Mouse (Mus musculus): ENCODE results near the gene Bcas1. TPM values are rescaled to one million over a fixed set of nuclear protein-coding genes. Genes with fewer than 3 reads are reported as not detected.

Bcas1 gene
- polyA plus RNA-seq, 1 experiment from 2014 or later: 0.97 TPM

DNA sequence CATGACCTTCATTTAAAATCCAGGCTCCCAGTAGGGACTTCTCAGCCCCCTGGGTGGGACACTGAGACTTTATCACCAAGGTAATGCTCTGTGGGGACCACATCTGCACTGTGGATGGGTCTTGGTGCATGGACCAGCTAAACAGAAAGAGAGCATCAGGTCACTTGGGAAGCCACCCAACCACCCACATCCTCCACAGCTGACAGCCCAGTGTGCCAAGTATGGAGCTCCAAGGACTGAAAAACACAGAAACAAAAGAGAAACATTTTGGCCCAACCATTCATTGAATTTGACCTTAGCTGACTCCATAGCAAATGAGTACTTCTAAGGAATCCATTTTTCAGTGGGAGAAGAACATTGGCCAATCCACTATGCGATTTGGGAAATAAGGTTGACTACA lies 42.1 kb downstream of the Bcas1 start:
- no peaks in the 10 kb centered on the region for H3K27me3 ChIP-seq (ENCODE audit: control insufficient read depth, insufficient read depth, low read length)
- H3K4me3 ChIP-seq (ENCODE audit: low read depth, low read length): no peak overlapping the region
- no peak overlapping the region for H3K27ac ChIP-seq (ENCODE audit: low read depth, low read length)
- H3K9ac ChIP-seq (ENCODE audit: low read depth, low read length): no peak overlapping the region
- no peaks in the 10 kb centered on the region for H3K9me3 ChIP-seq (replicated peaks; ENCODE audit: control insufficient read depth, low read length)
- H3K4me2 ChIP-seq: no peak overlapping the region
- H3K4me1 ChIP-seq (ENCODE audit: control insufficient read depth, insufficient read depth, low read length): no peaks in the 10 kb centered on the region
- 90% methylated on average over 1 of the region's 1 CpGs for WGBS (ENCODE audit: insufficient replicate concordance)
- no peaks in the 10 kb centered on the region for H3K36me3 ChIP-seq (ENCODE audit: control insufficient read depth, insufficient read depth, low read length)
- no peak for ATAC-seq (replicated peaks; ENCODE audit: insufficient number of reproducible peaks, low FRiP score, low TSS enrichment)

DNA sequence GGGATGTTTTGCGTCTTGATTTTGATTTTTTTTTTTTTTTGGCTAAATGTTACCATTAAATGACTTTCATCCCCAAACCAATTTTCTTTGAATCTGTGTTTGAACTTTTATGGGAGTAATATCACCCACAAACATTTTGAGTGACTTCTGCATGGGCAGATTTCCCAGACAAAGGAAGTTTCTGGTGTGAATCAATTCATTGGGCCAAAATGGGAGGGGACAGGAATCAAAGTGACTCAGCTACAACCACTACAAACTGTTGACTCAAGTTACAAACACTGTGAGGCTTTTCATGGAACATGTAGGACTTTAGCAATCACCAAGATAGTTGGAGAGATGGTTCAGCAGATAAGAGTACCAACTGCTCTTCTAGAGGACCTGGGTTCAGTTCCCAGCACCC lies 42.9 kb downstream of the Bcas1 start:
- no peak for ATAC-seq (replicated peaks; ENCODE audit: insufficient number of reproducible peaks, low FRiP score, low TSS enrichment)
- 95% methylated on average over 1 of the region's 1 CpGs for WGBS (ENCODE audit: insufficient replicate concordance)
- no peaks in the 10 kb centered on the region for H3K4me1 ChIP-seq (ENCODE audit: control insufficient read depth, insufficient read depth, low read length)
- H3K36me3 ChIP-seq (ENCODE audit: control insufficient read depth, insufficient read depth, low read length): no peaks in the 10 kb centered on the region
- H3K27me3 ChIP-seq (ENCODE audit: control insufficient read depth, insufficient read depth, low read length): no peaks in the 10 kb centered on the region
- H3K27ac ChIP-seq (ENCODE audit: low read depth, low read length): no peak overlapping the region
- H3K4me2 ChIP-seq: no peak overlapping the region
- no peaks in the 10 kb centered on the region for H3K9me3 ChIP-seq (replicated peaks; ENCODE audit: control insufficient read depth, low read length)
- no peak overlapping the region for H3K9ac ChIP-seq (ENCODE audit: low read depth, low read length)
- no peak overlapping the region for H3K4me3 ChIP-seq (ENCODE audit: low read depth, low read length)

GRCm38 (mm10) chr2:170373391-170373790 lies 54.3 kb downstream of the Bcas1 start:
- Histone ChIP-seq H3K27ac (ENCODE audit: low read depth, low read length) (no peak overlapping the region), H3K9ac (ENCODE audit: low read depth, low read length) (no peak overlapping the region), H3K36me3 (ENCODE audit: control insufficient read depth, insufficient read depth, low read length) (no peaks in the 10 kb centered on the region), H3K4me3 (ENCODE audit: low read depth, low read length) (no peak overlapping the region), H3K9me3 (replicated peaks; ENCODE audit: control insufficient read depth, low read length) (no peaks in the 10 kb centered on the region), H3K27me3 (ENCODE audit: control insufficient read depth, insufficient read depth, low read length) (no peaks in the 10 kb centered on the region), H3K4me2 (no peak overlapping the region), H3K4me1 (ENCODE audit: control insufficient read depth, insufficient read depth, low read length) (no peaks in the 10 kb centered on the region)
- ATAC-seq (replicated peaks; ENCODE audit: insufficient number of reproducible peaks, low FRiP score, low TSS enrichment): no peak
- 83% methylated on average over 10 of the region's 10 CpGs for WGBS (ENCODE audit: insufficient replicate concordance)

DNA sequence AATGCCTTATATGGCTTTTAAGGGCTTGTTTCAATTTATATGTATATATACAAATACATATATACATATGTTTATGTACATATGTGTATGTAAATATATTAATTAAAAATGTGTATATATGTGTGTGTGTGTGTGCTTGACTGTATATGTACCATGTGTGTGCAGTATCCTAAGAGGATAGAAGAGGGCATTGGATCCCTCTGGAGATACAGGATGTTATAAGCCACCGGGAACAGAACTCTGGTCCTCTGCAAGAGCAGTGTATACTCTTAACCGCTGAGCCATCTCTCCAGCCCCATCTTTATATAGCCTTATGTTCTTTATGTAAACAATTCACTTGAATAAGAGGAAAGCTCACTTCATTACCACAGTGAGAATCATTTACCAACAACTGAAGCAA lies 62.0 kb downstream of the Bcas1 start:
- Histone ChIP-seq H3K9me3 (replicated peaks; ENCODE audit: control insufficient read depth, low read length) (no peaks in the 10 kb centered on the region), H3K27ac (ENCODE audit: low read depth, low read length) (no peak overlapping the region), H3K4me1 (ENCODE audit: control insufficient read depth, insufficient read depth, low read length) (no peaks in the 10 kb centered on the region), H3K9ac (ENCODE audit: low read depth, low read length) (no peak overlapping the region), H3K27me3 (ENCODE audit: control insufficient read depth, insufficient read depth, low read length) (no peaks in the 10 kb centered on the region), H3K4me3 (ENCODE audit: low read depth, low read length) (no peak overlapping the region), H3K36me3 (ENCODE audit: control insufficient read depth, insufficient read depth, low read length) (no peaks in the 10 kb centered on the region), H3K4me2 (no peak overlapping the region)
- 76% methylated on average over 2 of the region's 2 CpGs for WGBS (ENCODE audit: insufficient replicate concordance)
- no peak for ATAC-seq (replicated peaks; ENCODE audit: insufficient number of reproducible peaks, low FRiP score, low TSS enrichment)

DNA sequence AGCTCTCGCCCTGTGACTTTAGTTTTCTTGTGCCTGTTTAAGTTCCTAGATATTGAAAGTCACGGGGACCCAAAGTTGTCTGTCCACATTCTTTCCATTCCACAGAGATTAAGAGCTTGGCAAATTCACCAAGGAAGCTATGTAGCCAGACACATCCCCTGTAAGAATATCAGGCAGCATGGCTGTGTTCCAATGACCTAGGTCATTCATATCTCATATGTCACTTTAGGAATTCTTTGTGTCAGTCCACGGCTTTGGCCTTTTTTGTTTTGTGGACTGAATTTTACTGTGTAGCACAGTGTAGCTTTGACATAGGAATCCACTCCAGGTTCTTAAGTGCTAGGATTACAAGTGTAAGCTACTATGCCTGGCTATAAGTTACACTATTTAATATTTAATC lies 62.4 kb downstream of the Bcas1 start:
- Histone ChIP-seq H3K4me1 (ENCODE audit: control insufficient read depth, insufficient read depth, low read length) (no peaks in the 10 kb centered on the region), H3K9ac (ENCODE audit: low read depth, low read length) (no peak overlapping the region), H3K4me3 (ENCODE audit: low read depth, low read length) (no peak overlapping the region), H3K27me3 (ENCODE audit: control insufficient read depth, insufficient read depth, low read length) (no peaks in the 10 kb centered on the region), H3K27ac (ENCODE audit: low read depth, low read length) (no peak overlapping the region), H3K9me3 (replicated peaks; ENCODE audit: control insufficient read depth, low read length) (no peaks in the 10 kb centered on the region), H3K36me3 (ENCODE audit: control insufficient read depth, insufficient read depth, low read length) (no peaks in the 10 kb centered on the region), H3K4me2 (no peak overlapping the region)
- ATAC-seq (replicated peaks; ENCODE audit: insufficient number of reproducible peaks, low FRiP score, low TSS enrichment): no peak
- WGBS (ENCODE audit: insufficient replicate concordance): 22% methylated on average over 3 of the region's 3 CpGs

- Histone ChIP-seq H3K27ac (ENCODE audit: low read depth, low read length) (no peak overlapping the region), H3K4me2 (no peak overlapping the region), H3K9ac (ENCODE audit: low read depth, low read length) (no peak overlapping the region), H3K9me3 (replicated peaks; ENCODE audit: control insufficient read depth, low read length) (no peaks in the 10 kb centered on the region), H3K27me3 (ENCODE audit: control insufficient read depth, insufficient read depth, low read length) (no peaks in the 10 kb centered on the region), H3K36me3 (ENCODE audit: control insufficient read depth, insufficient read depth, low read length) (no peaks in the 10 kb centered on the region), H3K4me1 (ENCODE audit: control insufficient read depth, insufficient read depth, low read length) (no peaks in the 10 kb centered on the region), H3K4me3 (ENCODE audit: low read depth, low read length) (no peak overlapping the region)
- WGBS (ENCODE audit: insufficient replicate concordance): 42% methylated on average over 16 of the region's 16 CpGs
- ATAC-seq (replicated peaks; ENCODE audit: insufficient number of reproducible peaks, low FRiP score, low TSS enrichment): no peak
Observed at GRCm38 (mm10) chr2:170356667-170357374, 70.8 kb downstream of the Bcas1 start.

DNA sequence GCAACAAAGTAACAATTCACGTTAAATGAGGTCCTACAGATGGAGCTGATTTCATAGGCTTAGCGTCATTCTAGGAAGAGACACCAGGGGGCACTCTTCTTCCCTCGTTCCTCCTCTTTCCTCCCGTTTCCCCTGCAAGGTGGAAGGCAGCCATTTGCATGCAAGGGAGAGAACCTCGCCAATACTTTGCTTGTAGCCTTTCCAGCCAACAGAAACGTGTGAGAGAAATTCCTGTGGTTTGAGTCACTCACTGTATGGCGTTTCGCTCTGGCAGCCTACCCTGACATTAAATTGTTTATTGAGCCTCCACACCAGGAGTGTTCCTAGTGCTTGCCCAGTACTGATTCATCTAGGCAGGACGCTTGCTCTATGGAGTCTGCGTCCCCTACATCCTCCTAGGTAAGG lies 72.7 kb downstream of the Bcas1 start:
- H3K36me3 ChIP-seq (ENCODE audit: control insufficient read depth, insufficient read depth, low read length): no peaks in the 10 kb centered on the region
- 15% methylated on average over 10 of the region's 10 CpGs for WGBS (ENCODE audit: insufficient replicate concordance)
- ATAC-seq (replicated peaks; ENCODE audit: insufficient number of reproducible peaks, low FRiP score, low TSS enrichment): no peak
- H3K4me3 ChIP-seq (ENCODE audit: low read depth, low read length): no peak overlapping the region
- H3K9ac ChIP-seq (ENCODE audit: low read depth, low read length): no peak overlapping the region
- no peaks in the 10 kb centered on the region for H3K9me3 ChIP-seq (replicated peaks; ENCODE audit: control insufficient read depth, low read length)
- peaks cover 7% of the 10 kb centered on the region; the same call in 1 of the 2 replicates for H3K4me1 ChIP-seq (ENCODE audit: control insufficient read depth, insufficient read depth, low read length)
- H3K27me3 ChIP-seq (ENCODE audit: control insufficient read depth, insufficient read depth, low read length): no peaks in the 10 kb centered on the region
- H3K4me2 ChIP-seq: peak overlapping the region; percentile 53
- no peak overlapping the region for H3K27ac ChIP-seq (ENCODE audit: low read depth, low read length)

DNA sequence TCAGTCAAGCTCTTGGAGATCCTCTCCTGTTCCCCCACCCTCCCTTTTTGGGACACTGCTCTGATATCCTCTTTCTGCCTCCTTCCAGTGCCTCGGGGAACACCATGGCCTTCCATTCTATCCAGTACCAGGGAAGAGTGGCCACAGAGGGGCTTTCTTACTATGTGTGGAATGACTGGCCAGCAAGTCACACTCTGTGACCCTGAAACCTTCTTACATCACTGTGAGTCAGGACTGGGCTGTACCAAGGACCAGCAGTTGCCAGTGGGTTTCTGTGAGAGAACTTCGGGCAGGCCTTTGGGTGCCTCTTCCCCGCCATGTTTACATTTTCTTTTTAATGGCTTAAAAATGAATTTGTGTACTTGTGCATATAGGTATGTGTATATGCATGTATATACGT lies 75.4 kb downstream of the Bcas1 start:
- no peak overlapping the region for H3K4me3 ChIP-seq (ENCODE audit: low read depth, low read length)
- no peak overlapping the region for H3K9ac ChIP-seq (ENCODE audit: low read depth, low read length)
- no peaks in the 10 kb centered on the region for H3K36me3 ChIP-seq (ENCODE audit: control insufficient read depth, insufficient read depth, low read length)
- H3K27ac ChIP-seq (ENCODE audit: low read depth, low read length): no peak overlapping the region
- WGBS (ENCODE audit: insufficient replicate concordance): 86% methylated on average over 4 of the region's 4 CpGs
- H3K4me1 ChIP-seq (ENCODE audit: control insufficient read depth, insufficient read depth, low read length): peaks cover 10% of the 10 kb centered on the region; the same call in 1 of the 2 replicates
- H3K9me3 ChIP-seq (replicated peaks; ENCODE audit: control insufficient read depth, low read length): no peaks in the 10 kb centered on the region
- no peaks in the 10 kb centered on the region for H3K27me3 ChIP-seq (ENCODE audit: control insufficient read depth, insufficient read depth, low read length)
- no peak for ATAC-seq (replicated peaks; ENCODE audit: insufficient number of reproducible peaks, low FRiP score, low TSS enrichment)
- no peak overlapping the region for H3K4me2 ChIP-seq

GRCm38 (mm10) chr2:170351847-170352246 lies 75.8 kb downstream of the Bcas1 start:
- Histone ChIP-seq H3K9me3 (replicated peaks; ENCODE audit: control insufficient read depth, low read length) (no peaks in the 10 kb centered on the region), H3K4me2 (no peak overlapping the region), H3K27me3 (ENCODE audit: control insufficient read depth, insufficient read depth, low read length) (no peaks in the 10 kb centered on the region), H3K9ac (ENCODE audit: low read depth, low read length) (no peak overlapping the region), H3K4me3 (ENCODE audit: low read depth, low read length) (no peak overlapping the region), H3K36me3 (ENCODE audit: control insufficient read depth, insufficient read depth, low read length) (no peaks in the 10 kb centered on the region), H3K4me1 (ENCODE audit: control insufficient read depth, insufficient read depth, low read length) (peaks cover 10% of the 10 kb centered on the region; the same call in 1 of the 2 replicates), H3K27ac (ENCODE audit: low read depth, low read length) (no peak overlapping the region)
- 81% methylated on average over 6 of the region's 6 CpGs for WGBS (ENCODE audit: insufficient replicate concordance)
- 0 out of 2 replicates have a peak, but pooled peaks have one; percentile 36 for ATAC-seq (replicated peaks; ENCODE audit: insufficient number of reproducible peaks, low FRiP score, low TSS enrichment)
